Mouse (Mus musculus) kidney, postnatal 0 days (tissue): ENCODE results near the gene Hoxd8. TPM values are rescaled to one million over a fixed set of nuclear protein-coding genes. Genes with fewer than 3 reads are reported as not detected.

Experiments used
- ATAC-seq: fragments of 200-750 bp; cut with Nextera tagmentation; replicated peaks from 2 replicates; pipeline ENCODE4 v1.8.0; 2017; ENCODE audit warnings: low read depth, moderate number of reproducible peaks, moderate TSS enrichment, moderate library complexity; ENCODE audit not compliant: low FRiP score
- DNase-seq: peaks from one replicate; pipeline ENCODE4 v3.0.0-alpha.2; 2016; ENCODE audit warnings: low spot score
- H3K27ac ChIP-seq: fragments of 300-500 bp; sonication (generic); 2 replicates; pipeline ENCODE4 v1.5.1; 2014; ENCODE audit warnings: mild to moderate bottlenecking
- H3K27me3 ChIP-seq: fragments of 300-500 bp; sonication (generic); 2 replicates; pipeline ENCODE4 v1.6.1; 2014; ENCODE audit warnings: low read length, mixed read lengths; ENCODE audit not compliant: insufficient read depth
- H3K36me3 ChIP-seq: fragments of 300-500 bp; sonication (generic); 2 replicates; pipeline ENCODE4 v1.6.1; 2014; ENCODE audit warnings: low read length, mixed read lengths; ENCODE audit not compliant: insufficient read depth
- H3K4me1 ChIP-seq: fragments of 300-500 bp; sonication (generic); replicated peaks from 2 replicates; pipeline ENCODE4 v1.6.1; 2014; ENCODE audit warnings: antibody characterized with exemption, low read length, mixed read lengths; ENCODE audit not compliant: insufficient read depth
- H3K4me2 ChIP-seq: fragments of 300-500 bp; sonication (generic); 2 replicates; pipeline ENCODE4 v1.6.1; 2014; ENCODE audit warnings: mild to moderate bottlenecking, low read length, moderate library complexity, mixed read lengths
- H3K4me3 ChIP-seq: fragments of 300-500 bp; sonication (generic); replicated peaks from 2 replicates; pipeline ENCODE4 v1.5.1; 2014; ENCODE audit warnings: low read depth, low read length
- H3K9ac ChIP-seq: fragments of 300-500 bp; sonication (generic); 2 replicates; pipeline ENCODE4 v1.6.1; 2014; ENCODE audit warnings: low read depth, low read length
- H3K9me3 ChIP-seq: fragments of 300-500 bp; sonication (generic); replicated peaks from 2 replicates; pipeline ENCODE4 v1.6.1; 2016; ENCODE audit warnings: low read length, inconsistent platforms, mixed read lengths
- CTCF ChIP-seq: IDR thresholded peaks from 2 replicates; pipeline ENCODE4 v1.5.1; 2016; ENCODE audit warnings: antibody characterized with exemption, low read depth, mild to moderate bottlenecking, moderate library complexity
- WGBS: fragments of 180-500 bp; shearing (Covaris S2); extraction: QIAGEN DNeasy Blood & Tissue Kit; methylation state at CpG from one replicate; pipeline ENCODE4 v1.1.7; 2014; 5-methylcytosine and 5-hydroxymethylcytosine counted together
- polyA plus RNA-seq: library from polyadenylated mRNA; unstranded; fragments of >200 nt; fragmentation: Nextera tagmentation; extraction: Ambion mirVana; gene quantifications from 2 replicates; pipeline ENCODE4 v1.2.1, GENCODE M21; 2015

The Hoxd8 gene
- polyA plus RNA-seq, 1 experiment from 2014 or later, result 76.7 TPM

- Histone ChIP-seq H3K4me3 (0 out of 2 replicates have a peak overlapping the region, but pooled peaks have one; percentile 11), H3K9me3 (no peaks in the 10 kb centered on the region), H3K36me3 (no peaks in the 10 kb centered on the region), H3K27ac (no peak overlapping the region), H3K4me1 (peaks cover 4% of the 10 kb centered on the region; the same call in 1 of the 2 replicates), H3K9ac (no peak overlapping the region), H3K27me3 (peaks cover 67% of the 10 kb centered on the region), H3K4me2 (peak overlapping the region; percentile 31; the same call in 1 of the 2 replicates)
- ATAC-seq, result no peak
- TF ChIP-seq CTCF, result no peak
- 2% methylated on average over 62 of the region's 62 CpGs for WGBS
- DNase-seq, result peak; percentile 20
These were observed 47.0 kb upstream of the Hoxd8 start for GRCm38 (mm10) chr2:74657251-74658023.

- no peak for TF ChIP-seq CTCF
- Histone ChIP-seq H3K27me3 (peaks cover 71% of the 10 kb centered on the region), H3K4me1 (peaks cover 4% of the 10 kb centered on the region; the same call in 1 of the 2 replicates), H3K9ac (no peak overlapping the region), H3K4me3 (0 out of 2 replicates have a peak overlapping the region, but pooled peaks have one; percentile 11), H3K9me3 (no peaks in the 10 kb centered on the region), H3K27ac (no peak overlapping the region), H3K4me2 (peak overlapping the region; percentile 31; the same call in 1 of the 2 replicates), H3K36me3 (no peaks in the 10 kb centered on the region)
- DNase-seq (peak; percentile 44), ATAC-seq (no peak)
- WGBS, result 1% methylated on average over 15 of the region's 15 CpGs
These were observed 46.3 kb upstream of the Hoxd8 start for GRCm38 (mm10) chr2:74658024-74658666.

GRCm38 (mm10) chr2:74658667-74659371, 45.6 kb upstream of the Hoxd8 start:
- Histone ChIP-seq H3K27ac (no peak overlapping the region), H3K4me2 (no peak overlapping the region), H3K4me3 (no peak overlapping the region), H3K9me3 (no peaks in the 10 kb centered on the region), H3K4me1 (peaks cover 4% of the 10 kb centered on the region; the same call in 1 of the 2 replicates), H3K36me3 (no peaks in the 10 kb centered on the region), H3K9ac (no peak overlapping the region), H3K27me3 (peaks cover 75% of the 10 kb centered on the region)
- no peak for TF ChIP-seq CTCF
- 2% methylated on average over 47 of the region's 47 CpGs for WGBS
- DNase-seq (peak; percentile 22), ATAC-seq (no peak)

GRCm38 (mm10) chr2:74659507-74660005, 44.9 kb upstream of the Hoxd8 start, which contains the start of gene Evx2:
Gene Evx2, minus strand, starts transcription at chr2:74659557.
- Histone ChIP-seq H3K36me3 (no peaks in the 10 kb centered on the region), H3K27ac (no peak within 1 kb of the TSS), H3K4me2 (no peak within 1 kb of the TSS), H3K9ac (no peak within 1 kb of the TSS), H3K9me3 (no peaks in the 10 kb centered on the region), H3K4me1 (peaks cover 4% of the 10 kb centered on the region; the same call in 1 of the 2 replicates), H3K27me3 (peaks cover 75% of the 10 kb centered on the region), H3K4me3 (no peak within 1 kb of the TSS)
- no peak for TF ChIP-seq CTCF
- 2% methylated on average over 28 of the region's 28 CpGs for WGBS
- ATAC-seq, result no peak
- DNase-seq, result peak; percentile 18

- Histone ChIP-seq H3K4me2 (no peak overlapping the region), H3K9me3 (no peaks in the 10 kb centered on the region), H3K27me3 (peaks cover 73% of the 10 kb centered on the region), H3K27ac (no peak overlapping the region), H3K36me3 (no peaks in the 10 kb centered on the region), H3K4me3 (no peak overlapping the region), H3K4me1 (peaks cover 4% of the 10 kb centered on the region; the same call in 1 of the 2 replicates), H3K9ac (no peak overlapping the region)
- no peak for TF ChIP-seq CTCF
- no peak for ATAC-seq
- 1% methylated on average over 30 of the region's 30 CpGs for WGBS
- peak; percentile 3 for DNase-seq
These were observed 43.7 kb upstream of the Hoxd8 start for GRCm38 (mm10) chr2:74660421-74661375.
